Mouse (Mus musculus) embryonic facial prominence, embryonic 12.5 days (tissue): ENCODE measurements at regions not wholly inside any gene's neighbourhood (a gene's known extent, or its start where the extent isn't known, plus 50 kb on each side); places are given as distances from the start of the nearest gene placed in this dataset.

Experiments used
- ATAC-seq: fragments of 200-750 bp; cut with Nextera tagmentation; 2 replicates; pipeline ENCODE4 v1.8.0; 2017; ENCODE audit not compliant: insufficient number of reproducible peaks, insufficient read depth, low FRiP score, low TSS enrichment
- H3K27ac ChIP-seq: fragments of 300-500 bp; sonication (generic); 2 replicates; pipeline ENCODE4 v1.5.1; 2016; ENCODE audit warnings: mild to moderate bottlenecking
- H3K27me3 ChIP-seq: fragments of 300-500 bp; sonication (generic); 2 replicates; pipeline ENCODE4 v1.6.1; 2016; ENCODE audit warnings: mild to moderate bottlenecking, moderate library complexity
- H3K36me3 ChIP-seq: fragments of 300-500 bp; sonication (generic); 2 replicates; pipeline ENCODE4 v1.6.1; 2016; ENCODE audit warnings: mild to moderate bottlenecking
- H3K4me1 ChIP-seq: fragments of 300-500 bp; sonication (generic); 2 replicates; pipeline ENCODE4 v1.6.1; 2016
- H3K4me2 ChIP-seq: fragments of 300-500 bp; sonication (generic); replicated peaks from 2 replicates; pipeline ENCODE4 v1.6.1; 2016; ENCODE audit warnings: mild to moderate bottlenecking, moderate library complexity
- H3K4me3 ChIP-seq: fragments of 300-500 bp; sonication (generic); 2 replicates; pipeline ENCODE4 v1.5.1; 2016; ENCODE audit warnings: mild to moderate bottlenecking
- H3K9ac ChIP-seq: fragments of 300-500 bp; sonication (generic); 2 replicates; pipeline ENCODE4 v1.6.1; 2016; ENCODE audit warnings: mild to moderate bottlenecking, moderate library complexity
- H3K9me3 ChIP-seq: fragments of 300-500 bp; sonication (generic); 2 replicates; pipeline ENCODE4 v1.6.1; 2016; ENCODE audit warnings: mild to moderate bottlenecking, moderate library complexity
- WGBS: fragments of 180-500 bp; shearing (Covaris S2); methylation state at CpG from one replicate; pipeline ENCODE4 v1.1.7; 2016; 5-methylcytosine and 5-hydroxymethylcytosine counted together

GRCm38 (mm10) chr12:65671673-65672072 lies 446.4 kb downstream of the Wdr20rt start:
- no peaks in the 10 kb centered on the region for H3K9me3 ChIP-seq
- H3K36me3 ChIP-seq, result no peaks in the 10 kb centered on the region
- H3K4me3 ChIP-seq, result no peak overlapping the region
- H3K27ac ChIP-seq, result no peak overlapping the region
- 82% methylated on average over 1 of the region's 1 CpGs for WGBS
- H3K4me2 ChIP-seq, result no peak overlapping the region
- no peaks in the 10 kb centered on the region for H3K27me3 ChIP-seq
- ATAC-seq, result no peak
- no peaks in the 10 kb centered on the region for H3K4me1 ChIP-seq
- H3K9ac ChIP-seq, result no peak overlapping the region

GRCm38 (mm10) chr12:65673193-65673592 lies 447.9 kb downstream of the Wdr20rt start:
- WGBS, result 86% methylated on average over 2 of the region's 2 CpGs
- no peaks in the 10 kb centered on the region for H3K4me1 ChIP-seq
- H3K27me3 ChIP-seq, result no peaks in the 10 kb centered on the region
- H3K9me3 ChIP-seq, result no peaks in the 10 kb centered on the region
- ATAC-seq, result no peak
- no peak overlapping the region for H3K27ac ChIP-seq
- no peak overlapping the region for H3K4me3 ChIP-seq
- no peak overlapping the region for H3K4me2 ChIP-seq
- H3K36me3 ChIP-seq, result no peaks in the 10 kb centered on the region
- H3K9ac ChIP-seq, result no peak overlapping the region

GRCm38 (mm10) chr12:65674916-65675660 lies 449.8 kb downstream of the Wdr20rt start:
- no peaks in the 10 kb centered on the region for H3K27me3 ChIP-seq
- no peaks in the 10 kb centered on the region for H3K9me3 ChIP-seq
- H3K9ac ChIP-seq, result no peak overlapping the region
- H3K27ac ChIP-seq, result no peak overlapping the region
- H3K36me3 ChIP-seq, result no peaks in the 10 kb centered on the region
- H3K4me2 ChIP-seq, result no peak overlapping the region
- H3K4me3 ChIP-seq, result no peak overlapping the region
- no peaks in the 10 kb centered on the region for H3K4me1 ChIP-seq
- WGBS, result 83% methylated on average over 1 of the region's 1 CpGs
- ATAC-seq, result no peak

GRCm38 (mm10) chr12:65680335-65680734 lies 455.0 kb downstream of the Wdr20rt start:
- ATAC-seq, result no peak
- H3K4me3 ChIP-seq, result no peak overlapping the region
- H3K27ac ChIP-seq, result no peak overlapping the region
- WGBS, result 82% methylated on average over 2 of the region's 2 CpGs
- no peaks in the 10 kb centered on the region for H3K9me3 ChIP-seq
- no peaks in the 10 kb centered on the region for H3K4me1 ChIP-seq
- H3K9ac ChIP-seq, result no peak overlapping the region
- H3K27me3 ChIP-seq, result no peaks in the 10 kb centered on the region
- H3K4me2 ChIP-seq, result no peak overlapping the region
- H3K36me3 ChIP-seq, result no peaks in the 10 kb centered on the region

- H3K9ac ChIP-seq, result no peak overlapping the region
- ATAC-seq, result no peak
- 79% methylated on average over 6 of the region's 6 CpGs for WGBS
Measured at GRCm38 (mm10) chr12:65681826-65682225, 456.5 kb downstream of the Wdr20rt start.

GRCm38 (mm10) chr12:65704985-65705384 lies 479.7 kb downstream of the Wdr20rt start:
- no peak overlapping the region for H3K4me3 ChIP-seq
- no peak overlapping the region for H3K27ac ChIP-seq
- no peaks in the 10 kb centered on the region for H3K9me3 ChIP-seq
- no peaks in the 10 kb centered on the region for H3K4me1 ChIP-seq
- no peak overlapping the region for H3K9ac ChIP-seq
- WGBS, result 64% methylated on average over 1 of the region's 1 CpGs
- H3K36me3 ChIP-seq, result no peaks in the 10 kb centered on the region
- no peak overlapping the region for H3K4me2 ChIP-seq
- H3K27me3 ChIP-seq, result no peaks in the 10 kb centered on the region
- ATAC-seq, result no peak

More at GRCm38 (mm10) chr12:65681826-65682225, 456.5 kb downstream of the Wdr20rt start:
- Histone ChIP-seq H3K4me2 (no peak overlapping the region), H3K4me1 (no peaks in the 10 kb centered on the region), H3K9me3 (no peaks in the 10 kb centered on the region), H3K27ac (no peak overlapping the region), H3K4me3 (no peak overlapping the region), H3K36me3 (no peaks in the 10 kb centered on the region), H3K27me3 (no peaks in the 10 kb centered on the region)

- WGBS, result 72% methylated on average over 2 of the region's 2 CpGs
- ATAC-seq, result no peak
Measured at GRCm38 (mm10) chr12:65712304-65712703, 487.0 kb downstream of the Wdr20rt start.

More at GRCm38 (mm10) chr12:65712304-65712703, 487.0 kb downstream of the Wdr20rt start:
- no peak overlapping the region for H3K27ac ChIP-seq
- H3K4me1 ChIP-seq, result no peaks in the 10 kb centered on the region
- no peak overlapping the region for H3K4me3 ChIP-seq
- no peaks in the 10 kb centered on the region for H3K27me3 ChIP-seq
- H3K9me3 ChIP-seq, result no peaks in the 10 kb centered on the region
- H3K9ac ChIP-seq, result no peak overlapping the region
- H3K36me3 ChIP-seq, result no peaks in the 10 kb centered on the region
- H3K4me2 ChIP-seq, result no peak overlapping the region
